Mouse (Mus musculus) liver, adult 2 months (tissue): ENCODE data around the gene Ifi35.

ENCODE experiments used
- CTCF ChIP-seq: fragments of 200-500 bp; IDR thresholded peaks from 2 replicates; pipeline ENCODE4 v1.5.1; 2011; ENCODE audit warnings: low read depth, low read length, control low read depth
- POLR2A ChIP-seq: fragments of 200-500 bp; IDR thresholded peaks from 2 replicates; pipeline ENCODE4 v1.6.1; 2011; ENCODE audit warnings: low read length, control low read depth; ENCODE audit not compliant: insufficient read depth; ENCODE audit errors: extremely low read depth

GRCm38 (mm10) chr11:101442127-101442693 lies 6.0 kb upstream of the Ifi35 start, which contains the start of gene Rpl27:
- TF ChIP-seq CTCF = peak; percentile 70
- peak; percentile 58; the same call in 1 of the 2 replicates for TF ChIP-seq POLR2A
